Mouse (Mus musculus) stomach, embryonic 16.5 days (tissue): ENCODE measurements around the gene Snx32. TPM values are rescaled to one million over a fixed set of nuclear protein-coding genes. Genes with fewer than 3 reads are reported as not detected.

Experiments
- ATAC-seq: fragments of 200-750 bp; cut with Nextera tagmentation; 2 replicates; pipeline ENCODE4 v1.8.0; 2017; ENCODE audit warnings: moderate number of reproducible peaks, moderate TSS enrichment; ENCODE audit not compliant: insufficient read depth, low FRiP score
- H3K27ac ChIP-seq: fragments of 300-500 bp; sonication (generic); 2 replicates; pipeline ENCODE4 v1.5.1; 2014; ENCODE audit warnings: low read length
- H3K27me3 ChIP-seq: fragments of 300-500 bp; sonication (generic); 2 replicates; pipeline ENCODE4 v1.6.1; 2014; ENCODE audit warnings: low read length, control low read depth, mixed read lengths; ENCODE audit not compliant: control insufficient read depth, insufficient read depth
- H3K36me3 ChIP-seq: fragments of 300-500 bp; sonication (generic); 2 replicates; pipeline ENCODE4 v1.6.1; 2014; ENCODE audit warnings: low read length; ENCODE audit not compliant: control insufficient read depth, insufficient read depth
- H3K4me1 ChIP-seq: fragments of 300-500 bp; sonication (generic); 2 replicates; pipeline ENCODE4 v1.6.1; 2014; ENCODE audit warnings: low read length, control low read depth, mixed read lengths; ENCODE audit not compliant: control insufficient read depth, insufficient read depth
- H3K4me2 ChIP-seq: fragments of 300-500 bp; sonication (generic); 2 replicates; pipeline ENCODE4 v1.6.1; 2014; ENCODE audit warnings: low read depth, low read length, mixed read lengths
- H3K4me3 ChIP-seq: fragments of 300-500 bp; sonication (generic); replicated peaks from 2 replicates; pipeline ENCODE4 v1.5.1; 2014; ENCODE audit warnings: mild to moderate bottlenecking, low read length
- H3K9ac ChIP-seq: fragments of 300-500 bp; sonication (generic); 2 replicates; pipeline ENCODE4 v1.6.1; 2014; ENCODE audit warnings: low read length
- H3K9me3 ChIP-seq: fragments of 300-500 bp; sonication (generic); replicated peaks from 2 replicates; pipeline ENCODE4 v1.6.1; 2016; ENCODE audit warnings: low read length, control low read depth; ENCODE audit not compliant: control insufficient read depth
- WGBS: fragments of 180-500 bp; shearing (Covaris S2); extraction: QIAGEN DNeasy Blood & Tissue Kit; methylation state at CpG from one replicate; pipeline ENCODE4 v1.1.7; 2014; 5-methylcytosine and 5-hydroxymethylcytosine counted together
- polyA plus RNA-seq: library from polyadenylated mRNA; unstranded; fragments of >200 nt; fragmentation: Nextera tagmentation; extraction: Ambion mirVana; gene quantifications from 2 replicates; pipeline ENCODE4 v1.2.1, GENCODE M21; 2015

Gene Snx32
- polyA plus RNA-seq, 1 experiment from 2014 or later = 10.8 TPM

- no peak overlapping the region for H3K27ac ChIP-seq
- H3K4me2 ChIP-seq = no peak overlapping the region
- H3K4me3 ChIP-seq = no peak overlapping the region
- no peak for ATAC-seq
- H3K36me3 ChIP-seq = no peaks in the 10 kb centered on the region
- no peaks in the 10 kb centered on the region for H3K9me3 ChIP-seq
- 89% methylated on average over 5 of the region's 5 CpGs for WGBS
- no peak overlapping the region for H3K9ac ChIP-seq
- H3K27me3 ChIP-seq = peaks cover 36% of the 10 kb centered on the region
- H3K4me1 ChIP-seq = peaks cover 15% of the 10 kb centered on the region
Observed at GRCm38 (mm10) chr19:5445747-5446146, 64.6 kb downstream of the Snx32 start.

GRCm38 (mm10) chr19:5444954-5445353, 65.4 kb downstream of the Snx32 start:
- Histone ChIP-seq H3K4me1 (peaks cover 15% of the 10 kb centered on the region), H3K4me2 (no peak overlapping the region), H3K4me3 (no peak overlapping the region), H3K27ac (no peak overlapping the region), H3K9ac (no peak overlapping the region), H3K36me3 (no peaks in the 10 kb centered on the region), H3K9me3 (no peaks in the 10 kb centered on the region), H3K27me3 (peaks cover 33% of the 10 kb centered on the region)
- no peak for ATAC-seq
- WGBS = 24% methylated on average over 7 of the region's 7 CpGs

GRCm38 (mm10) chr19:5444371-5444908, 65.9 kb downstream of the Snx32 start:
- no peaks in the 10 kb centered on the region for H3K36me3 ChIP-seq
- H3K27me3 ChIP-seq = peaks cover 28% of the 10 kb centered on the region
- no peak overlapping the region for H3K9ac ChIP-seq
- WGBS = 58% methylated on average over 9 of the region's 9 CpGs
- ATAC-seq = no peak
- no peak overlapping the region for H3K4me2 ChIP-seq
- H3K4me1 ChIP-seq = peaks cover 15% of the 10 kb centered on the region
- H3K4me3 ChIP-seq = no peak overlapping the region
- H3K9me3 ChIP-seq = no peaks in the 10 kb centered on the region
- no peak overlapping the region for H3K27ac ChIP-seq

Other genes starting within 250 kb of the Snx32 start
- 13.0 and 13.5 TPM in 2 replicates for gene Pacs1, start 237.4 kb downstream of the Snx32 start, polyA plus RNA-seq
- gene Sf3b2, start 215.1 kb downstream of the Snx32 start, polyA plus RNA-seq = 253 and 275 TPM in 2 replicates
- 1.7 and 2.1 TPM in 2 replicates for gene Gal3st3, start 212.2 kb downstream of the Snx32 start, polyA plus RNA-seq
- gene Catsper1, start 174.8 kb downstream of the Snx32 start, polyA plus RNA-seq = not detected in 2 replicates
- 28.3 and 42.3 TPM in 2 replicates for gene Cst6, start 161.0 kb downstream of the Snx32 start, polyA plus RNA-seq
- gene Eif1ad, start 143.8 kb downstream of the Snx32 start, polyA plus RNA-seq = 45.8 and 52.1 TPM in 2 replicates
- 377 and 400 TPM in 2 replicates for gene Banf1, start 143.4 kb downstream of the Snx32 start, polyA plus RNA-seq
- gene Sart1, start 121.8 kb downstream of the Snx32 start, polyA plus RNA-seq = 54.1 and 56.4 TPM in 2 replicates
- 7.2 and 8.9 TPM in 2 replicates for gene Tsga10ip, start 108.0 kb downstream of the Snx32 start, polyA plus RNA-seq
- gene Drap1, start 85.6 kb downstream of the Snx32 start, polyA plus RNA-seq = 203 and 207 TPM in 2 replicates
- 14.3 and 14.8 TPM in 2 replicates for gene AI837181, start 85.4 kb downstream of the Snx32 start, polyA plus RNA-seq
- gene Fosl1, start 63.0 kb downstream of the Snx32 start, polyA plus RNA-seq = not detected in 2 replicates
- 4.7 and 5.7 TPM in 2 replicates for gene Ccdc85b, start 52.6 kb downstream of the Snx32 start, polyA plus RNA-seq
- 98.3 and 102 TPM in 2 replicates for gene Fibp, start 49.9 kb downstream of the Snx32 start, polyA plus RNA-seq
- gene Ctsw, start 42.0 kb downstream of the Snx32 start, polyA plus RNA-seq = 1.6 and 2.2 TPM in 2 replicates
- gene Efemp2, start 36.6 kb downstream of the Snx32 start, polyA plus RNA-seq = 156 and 167 TPM in 2 replicates
- gene Mus81, start 22.1 kb downstream of the Snx32 start, polyA plus RNA-seq = 36.5 and 37.6 TPM in 2 replicates
- gene Cfl1, start 20.1 kb downstream of the Snx32 start, polyA plus RNA-seq = 2,233 and 2,288 TPM in 2 replicates
- gene 1700020D05Rik, start 6.8 kb downstream of the Snx32 start, polyA plus RNA-seq = 0.13 TPM in 1 of 2 replicates, not detected in the other
- gene Ovol1, start 50.1 kb upstream of the Snx32 start, polyA plus RNA-seq = 21.5 and 29.5 TPM in 2 replicates
- 7.4 and 7.8 TPM in 2 replicates for gene Ap5b1, start 57.5 kb upstream of the Snx32 start, polyA plus RNA-seq
- 109 and 125 TPM in 2 replicates for gene Rnaseh2c, start 91.3 kb upstream of the Snx32 start, polyA plus RNA-seq
- 43.3 and 45.2 TPM in 2 replicates for gene Kat5, start 99.7 kb upstream of the Snx32 start, polyA plus RNA-seq
- 47.9 and 50.3 TPM in 2 replicates for gene Rela, start 126.9 kb upstream of the Snx32 start, polyA plus RNA-seq
- 17.3 and 18.1 TPM in 2 replicates for gene Sipa1, start 153.2 kb upstream of the Snx32 start, polyA plus RNA-seq
- 20.0 and 20.2 TPM in 2 replicates for gene Map3k11, start 178.2 kb upstream of the Snx32 start, polyA plus RNA-seq
- 17.2 and 17.4 TPM in 2 replicates for gene Pcnx3, start 178.4 kb upstream of the Snx32 start, polyA plus RNA-seq
- gene Kcnk7, start 193.8 kb upstream of the Snx32 start, polyA plus RNA-seq = 2.0 and 2.2 TPM in 2 replicates
- 51.2 and 63.2 TPM in 2 replicates for gene Ehbp1l1, start 215.8 kb upstream of the Snx32 start, polyA plus RNA-seq
- gene Fam89b, start 219.1 kb upstream of the Snx32 start, polyA plus RNA-seq = 64.6 and 66.5 TPM in 2 replicates
- gene Ltbp3, start 230.4 kb upstream of the Snx32 start, polyA plus RNA-seq = 22.8 and 24.6 TPM in 2 replicates